Mouse (Mus musculus) erythroblast, adult 5-6 weeks (primary cell): ENCODE results near the gene Plxnb2. TPM values are rescaled to one million over a fixed set of nuclear protein-coding genes. Genes with fewer than 3 reads are reported as not detected.

Experiments
- total RNA-seq, 2 experiments: library from RNA; stranded (forward) in 1 of 2; stranded (reverse) in 1 of 2; fragments of 150-400 nt in 1 of 2; fragments of 200-764, 138-1000 nt in 1 of 2; gene quantifications; 2 replicates each; pipeline versions ENCODE4 v1.2.3 to v1.2.4; 2015 to 2017; ENCODE audit warnings: low replicate concordance in 2 of 2

The Plxnb2 gene
- total RNA-seq, 2 experiments from 2014 or later: 6.9 to 14.2 TPM

Other genes with a start within 250 kb of the Plxnb2 start
- not detected in 2 replicates for gene Ttll8, start 226.4 kb downstream of the Plxnb2 start, total RNA-seq (2015; ENCODE audit: low replicate concordance)
- gene Ttll8, start 226.4 kb downstream of the Plxnb2 start, total RNA-seq (2017; ENCODE audit: low replicate concordance): not detected in 2 replicates
- not detected in 2 replicates for gene Mlc1, start 201.8 kb downstream of the Plxnb2 start, total RNA-seq (2015; ENCODE audit: low replicate concordance)
- not detected in 2 replicates for gene Mlc1, start 201.8 kb downstream of the Plxnb2 start, total RNA-seq (2017; ENCODE audit: low replicate concordance)
- gene Mov10l1, start 197.9 kb downstream of the Plxnb2 start, total RNA-seq (2015; ENCODE audit: low replicate concordance): not detected in 2 replicates
- not detected in 2 replicates for gene Mov10l1, start 197.9 kb downstream of the Plxnb2 start, total RNA-seq (2017; ENCODE audit: low replicate concordance)
- gene Panx2, start 121.1 kb downstream of the Plxnb2 start, total RNA-seq (2015; ENCODE audit: low replicate concordance): not detected in 2 replicates
- not detected in 2 replicates for gene Panx2, start 121.1 kb downstream of the Plxnb2 start, total RNA-seq (2017; ENCODE audit: low replicate concordance)
- gene Trabd, start 105.7 kb downstream of the Plxnb2 start, total RNA-seq (2015; ENCODE audit: low replicate concordance): 2.7 and 11.9 TPM in 2 replicates
- gene Trabd, start 105.7 kb downstream of the Plxnb2 start, total RNA-seq (2017; ENCODE audit: low replicate concordance): 6.3 and 8.3 TPM in 2 replicates
- 3.8 and 8.8 TPM in 2 replicates for gene Selenoo, start 91.7 kb downstream of the Plxnb2 start, total RNA-seq (2015; ENCODE audit: low replicate concordance)
- 5.9 and 6.0 TPM in 2 replicates for gene Selenoo, start 91.7 kb downstream of the Plxnb2 start, total RNA-seq (2017; ENCODE audit: low replicate concordance)
- gene Tubgcp6, start 57.7 kb downstream of the Plxnb2 start, total RNA-seq (2015; ENCODE audit: low replicate concordance): 7.3 and 13.8 TPM in 2 replicates
- 15.3 and 21.2 TPM in 2 replicates for gene Tubgcp6, start 57.7 kb downstream of the Plxnb2 start, total RNA-seq (2017; ENCODE audit: low replicate concordance)
- gene Hdac10, start 52.1 kb downstream of the Plxnb2 start, total RNA-seq (2015; ENCODE audit: low replicate concordance): 1.5 TPM in 1 of 2 replicates, not detected in the other
- gene Hdac10, start 52.1 kb downstream of the Plxnb2 start, total RNA-seq (2017; ENCODE audit: low replicate concordance): 1.7 and 2.5 TPM in 2 replicates
- not detected in 2 replicates for gene Mapk12, start 40.1 kb downstream of the Plxnb2 start, total RNA-seq (2015; ENCODE audit: low replicate concordance)
- gene Mapk12, start 40.1 kb downstream of the Plxnb2 start, total RNA-seq (2017; ENCODE audit: low replicate concordance): not detected in 2 replicates
- not detected in 2 replicates for gene Mapk11, start 31.2 kb downstream of the Plxnb2 start, total RNA-seq (2015; ENCODE audit: low replicate concordance)
- gene Mapk11, start 31.2 kb downstream of the Plxnb2 start, total RNA-seq (2017; ENCODE audit: low replicate concordance): 0.17 TPM in 1 of 2 replicates, not detected in the other
- gene Dennd6b, start 15.7 kb upstream of the Plxnb2 start, total RNA-seq (2015; ENCODE audit: low replicate concordance): not detected in 2 replicates
- 0.84 and 1.7 TPM in 2 replicates for gene Dennd6b, start 15.7 kb upstream of the Plxnb2 start, total RNA-seq (2017; ENCODE audit: low replicate concordance)
- gene Ppp6r2, start 30.8 kb upstream of the Plxnb2 start, total RNA-seq (2015; ENCODE audit: low replicate concordance): 18.1 and 19.6 TPM in 2 replicates
- 26.2 and 47.5 TPM in 2 replicates for gene Ppp6r2, start 30.8 kb upstream of the Plxnb2 start, total RNA-seq (2017; ENCODE audit: low replicate concordance)
- gene Sbf1, start 134.5 kb upstream of the Plxnb2 start, total RNA-seq (2015; ENCODE audit: low replicate concordance): 38.9 and 39.6 TPM in 2 replicates
- 11.2 and 22.4 TPM in 2 replicates for gene Sbf1, start 134.5 kb upstream of the Plxnb2 start, total RNA-seq (2017; ENCODE audit: low replicate concordance)
- gene Adm2, start 141.9 kb upstream of the Plxnb2 start, total RNA-seq (2015; ENCODE audit: low replicate concordance): not detected in 2 replicates
- not detected in 2 replicates for gene Adm2, start 141.9 kb upstream of the Plxnb2 start, total RNA-seq (2017; ENCODE audit: low replicate concordance)
- gene Miox, start 153.6 kb upstream of the Plxnb2 start, total RNA-seq (2015; ENCODE audit: low replicate concordance): not detected in 2 replicates
- not detected in 2 replicates for gene Miox, start 153.6 kb upstream of the Plxnb2 start, total RNA-seq (2017; ENCODE audit: low replicate concordance)
- 18.6 and 21.3 TPM in 2 replicates for gene Lmf2, start 174.9 kb upstream of the Plxnb2 start, total RNA-seq (2015; ENCODE audit: low replicate concordance)
- gene Lmf2, start 174.9 kb upstream of the Plxnb2 start, total RNA-seq (2017; ENCODE audit: low replicate concordance): 8.3 and 9.1 TPM in 2 replicates
- gene Ncaph2, start 174.9 kb upstream of the Plxnb2 start, total RNA-seq (2015; ENCODE audit: low replicate concordance): 30.6 and 48.1 TPM in 2 replicates
- 60.7 and 118 TPM in 2 replicates for gene Ncaph2, start 174.9 kb upstream of the Plxnb2 start, total RNA-seq (2017; ENCODE audit: low replicate concordance)
- 1.3 and 5.2 TPM in 2 replicates for gene Sco2, start 193.1 kb upstream of the Plxnb2 start, total RNA-seq (2015; ENCODE audit: low replicate concordance)
- gene Sco2, start 193.1 kb upstream of the Plxnb2 start, total RNA-seq (2017; ENCODE audit: low replicate concordance): 0.68 and 2.1 TPM in 2 replicates
- not detected in 2 replicates for gene Tymp, start 196.3 kb upstream of the Plxnb2 start, total RNA-seq (2015; ENCODE audit: low replicate concordance)
- gene Tymp, start 196.3 kb upstream of the Plxnb2 start, total RNA-seq (2017; ENCODE audit: low replicate concordance): not detected in 2 replicates
- not detected in 2 replicates for gene Odf3b, start 198.5 kb upstream of the Plxnb2 start, total RNA-seq (2015; ENCODE audit: low replicate concordance)
- gene Odf3b, start 198.5 kb upstream of the Plxnb2 start, total RNA-seq (2017; ENCODE audit: low replicate concordance): 2.3 TPM in 1 of 2 replicates, not detected in the other
- not detected in 2 replicates for gene Klhdc7b, start 204.1 kb upstream of the Plxnb2 start, total RNA-seq (2015; ENCODE audit: low replicate concordance)
- gene Klhdc7b, start 204.1 kb upstream of the Plxnb2 start, total RNA-seq (2017; ENCODE audit: low replicate concordance): not detected in 2 replicates
- not detected in 2 replicates for gene Syce3, start 229.7 kb upstream of the Plxnb2 start, total RNA-seq (2015; ENCODE audit: low replicate concordance)
- not detected in 2 replicates for gene Syce3, start 229.7 kb upstream of the Plxnb2 start, total RNA-seq (2017; ENCODE audit: low replicate concordance)
- gene Cpt1b, start 245.1 kb upstream of the Plxnb2 start, total RNA-seq (2015; ENCODE audit: low replicate concordance): 2.1 and 6.9 TPM in 2 replicates
- 0.84 and 4.4 TPM in 2 replicates for gene Cpt1b, start 245.1 kb upstream of the Plxnb2 start, total RNA-seq (2017; ENCODE audit: low replicate concordance)
- gene C730034F03Rik, start 248.8 kb upstream of the Plxnb2 start, total RNA-seq (2015; ENCODE audit: low replicate concordance): 0.58 and 1.0 TPM in 2 replicates
- gene C730034F03Rik, start 248.8 kb upstream of the Plxnb2 start, total RNA-seq (2017; ENCODE audit: low replicate concordance): 1.4 and 5.3 TPM in 2 replicates
- gene Gm44502, start 248.9 kb upstream of the Plxnb2 start, total RNA-seq (2015; ENCODE audit: low replicate concordance): not detected in 2 replicates
- 0.14 TPM in 1 of 2 replicates, not detected in the other for gene Gm44502, start 248.9 kb upstream of the Plxnb2 start, total RNA-seq (2017; ENCODE audit: low replicate concordance)
- gene Chkb, start 249.1 kb upstream of the Plxnb2 start, total RNA-seq (2015; ENCODE audit: low replicate concordance): 82.0 and 92.2 TPM in 2 replicates
- gene Chkb, start 249.1 kb upstream of the Plxnb2 start, total RNA-seq (2017; ENCODE audit: low replicate concordance): 28.6 and 30.9 TPM in 2 replicates